Comparison of ENCODE assay signal across 9 mouse cellular contexts in the genomic region with DNA sequence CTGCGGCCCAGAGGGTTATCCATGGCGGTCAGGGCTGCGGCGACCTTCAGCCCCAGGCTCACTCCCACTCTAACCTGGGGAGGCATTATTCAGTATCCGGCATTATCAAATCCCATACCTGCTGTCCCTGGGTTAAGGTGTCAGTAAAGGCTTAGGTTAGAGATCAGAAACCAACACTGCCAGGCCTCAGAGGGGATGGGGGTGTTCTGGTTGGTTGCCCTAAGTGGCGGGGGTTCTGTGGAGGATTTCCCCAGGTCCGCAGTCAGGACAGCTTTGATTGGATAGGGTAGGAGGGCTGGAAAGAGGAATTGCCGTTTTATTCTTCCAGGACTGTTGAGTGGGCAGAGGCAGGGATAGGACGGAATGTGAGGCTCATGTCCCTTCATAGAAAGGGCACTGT. TPM values are rescaled to one million over a fixed set of nuclear protein-coding genes. Genes with fewer than 3 reads are reported as not detected.
DNase-seq lines count a peak whose midpoint lies in the region; ATAC-seq and TF ChIP-seq lines count a peak whose summit lies in the region.
"Had no signal": no experiment of that assay in that cellular context is flagged by ENCODE, and none has a peak within 500 bp of the region (broad histone marks: within the 10 kb centered on the region; RNA-seq: fewer than 3 reads in every experiment).

No protein-coding gene starts in this region.

- H3K36me3 ChIP-seq in kidney, embryonic 14.5 days (ENCODE audit: control insufficient read depth, insufficient read depth, low read length): peaks cover 33% of the 10 kb centered on the region
- peaks cover 35% of the 10 kb centered on the region for H3K36me3 ChIP-seq in hindbrain, embryonic 13.5 days
- peaks cover 34% of the 10 kb centered on the region for H3K36me3 ChIP-seq in midbrain, embryonic 13.5 days

- TF ChIP-seq CTCF in bone marrow macrophage, adult 2 months (IDR thresholded peaks at IDR 0.05; ENCODE audit: low read depth, low read length): no peak

- H3K4me3 ChIP-seq in kidney, embryonic 14.5 days (ENCODE audit: low read length): peak overlapping the region; percentile 66
- H3K4me3 ChIP-seq in bone marrow macrophage, adult 2 months (ENCODE audit: insufficient read depth, low read length): peak overlapping the region; percentile 74
- peak overlapping the region; percentile 68 for H3K4me3 ChIP-seq in hindbrain, embryonic 13.5 days
- H3K4me3 ChIP-seq in midbrain, embryonic 13.5 days (replicated peaks): peak overlapping the region; percentile 64

- 47% methylated on average over 9 of the region's 9 CpGs for WGBS in kidney, embryonic 14.5 days
- WGBS in hindbrain, embryonic 13.5 days: 54% methylated on average over 9 of the region's 9 CpGs
- WGBS in midbrain, embryonic 13.5 days: 53% methylated on average over 9 of the region's 9 CpGs

- peaks cover 35% of the 10 kb centered on the region for H3K27me3 ChIP-seq in kidney, embryonic 14.5 days (ENCODE audit: control insufficient read depth, insufficient read depth, low read length)
- peaks cover 36% of the 10 kb centered on the region for H3K27me3 ChIP-seq in hindbrain, embryonic 13.5 days
- H3K27me3 ChIP-seq in midbrain, embryonic 13.5 days: peaks cover 36% of the 10 kb centered on the region

- peak overlapping the region; percentile 81 for H3K9ac ChIP-seq in kidney, embryonic 14.5 days (ENCODE audit: low read depth, low read length)
- H3K9ac ChIP-seq in hindbrain, embryonic 13.5 days: peak overlapping the region; percentile 87
- peak overlapping the region; percentile 86 for H3K9ac ChIP-seq in midbrain, embryonic 13.5 days (replicated peaks)

- H3K9me3 ChIP-seq in kidney, embryonic 14.5 days (ENCODE audit: control insufficient read depth, low read length): no peaks in the 10 kb centered on the region
- no peaks in the 10 kb centered on the region for H3K9me3 ChIP-seq in hindbrain, embryonic 13.5 days
- H3K9me3 ChIP-seq in midbrain, embryonic 13.5 days: no peaks in the 10 kb centered on the region

- H3K27ac ChIP-seq in kidney, embryonic 14.5 days (ENCODE audit: low read depth, low read length): peak overlapping the region; percentile 93; the same call in 1 of the 2 replicates
- H3K27ac ChIP-seq in bone marrow macrophage, adult 2 months (ENCODE audit: insufficient read depth, low read depth, low read length): no peak overlapping the region
- H3K27ac ChIP-seq in hindbrain, embryonic 13.5 days: peak overlapping the region; percentile 96
- peak overlapping the region; percentile 95 for H3K27ac ChIP-seq in midbrain, embryonic 13.5 days

- no peak for DNase-seq in kidney, postnatal 4 days
- DNase-seq in left cerebral cortex, adult 8-10 months (ENCODE audit: low spot score in 2 of 2): no peak
- DNase-seq in ovary, postnatal 14 days (ENCODE audit: low spot score): no peak
- DNase-seq in urinary bladder, postnatal 36 days (ENCODE audit: low spot score in 2 of 2): no peak

- no peak for TF ChIP-seq POLR2A in bone marrow macrophage, adult 2 months (IDR thresholded peaks at IDR 0.05; ENCODE audit: borderline replicate concordance, low read depth, low read length)

- peak overlapping the region; percentile 78 for H3K4me2 ChIP-seq in kidney, embryonic 14.5 days (replicated peaks; ENCODE audit: low read depth, low read length)
- peak overlapping the region; percentile 86 for H3K4me2 ChIP-seq in hindbrain, embryonic 13.5 days
- peak overlapping the region; percentile 71 for H3K4me2 ChIP-seq in midbrain, embryonic 13.5 days (replicated peaks)

- peaks cover 18% of the 10 kb centered on the region; the same call in 1 of the 2 replicates for H3K4me1 ChIP-seq in kidney, embryonic 14.5 days (ENCODE audit: control insufficient read depth, insufficient read depth, low read length)
- H3K4me1 ChIP-seq in bone marrow macrophage, adult 2 months (ENCODE audit: control insufficient read depth, insufficient read depth, low read length): peaks cover 6% of the 10 kb centered on the region
- peaks cover 42% of the 10 kb centered on the region for H3K4me1 ChIP-seq in hindbrain, embryonic 13.5 days (replicated peaks)
- peaks cover 37% of the 10 kb centered on the region for H3K4me1 ChIP-seq in midbrain, embryonic 13.5 days (replicated peaks)

- no peak for ATAC-seq in kidney, embryonic 14.5 days (ENCODE audit: low FRiP score, low TSS enrichment)
- ATAC-seq in hindbrain, embryonic 13.5 days (ENCODE audit: low FRiP score): no peak
- no peak for ATAC-seq in midbrain, embryonic 13.5 days

RNA-seq across cellular contexts. Expression of a gene that starts 0.7 kb away (rescaled TPM):
- 10.2 and 11.4 TPM in 2 replicates for polyA plus RNA-seq in kidney, embryonic 14.5 days (2014; fragmentation: Nextera tagmentation; extraction: Ambion mirVana)
- polyA plus RNA-seq in bone marrow macrophage, adult 2 months (2012; ENCODE audit: insufficient read depth, insufficient read length, missing spikeins): 12.5 and 15.3 TPM in 2 replicates
- 10.9 and 11.3 TPM in 2 replicates for polyA plus RNA-seq in hindbrain, embryonic 13.5 days (2015; fragmentation: Nextera tagmentation; extraction: Ambion mirVana)
- 7.3 and 9.4 TPM in 2 replicates for polyA plus RNA-seq in midbrain, embryonic 13.5 days (2015; fragmentation: Nextera tagmentation; extraction: Ambion mirVana)
- 10 to 100 TPM; 23.2 to 28.0 (median 26.8) TPM for total RNA-seq in left cerebral cortex, adult 8-10 months (2022)

RNA-seq across cellular contexts. Expression of a gene that starts 2.5 kb away (rescaled TPM):
- 1.6 and 1.8 TPM in 2 replicates for polyA plus RNA-seq in kidney, embryonic 14.5 days (2014; fragmentation: Nextera tagmentation; extraction: Ambion mirVana)
- 0.28 TPM in 1 of 2 replicates, not detected in the other for polyA plus RNA-seq in bone marrow macrophage, adult 2 months (2012; ENCODE audit: insufficient read depth, insufficient read length, missing spikeins)
- polyA plus RNA-seq in hindbrain, embryonic 13.5 days (2015; fragmentation: Nextera tagmentation; extraction: Ambion mirVana): 2.2 and 2.4 TPM in 2 replicates
- 2.3 and 2.4 TPM in 2 replicates for polyA plus RNA-seq in midbrain, embryonic 13.5 days (2015; fragmentation: Nextera tagmentation; extraction: Ambion mirVana)
- 1 to 10 TPM in 2 of 4 experiments, under 1 TPM in 2; 0.57 to 1.4 (median 0.90) TPM for total RNA-seq in left cerebral cortex, adult 8-10 months (2022)

RNA-seq across cellular contexts. Expression of a gene that starts 4.7 kb away (rescaled TPM):
- 0.50 TPM in 1 of 2 replicates, not detected in the other for polyA plus RNA-seq in kidney, embryonic 14.5 days (2014; fragmentation: Nextera tagmentation; extraction: Ambion mirVana)
- not detected in 2 replicates for polyA plus RNA-seq in bone marrow macrophage, adult 2 months (2012; ENCODE audit: insufficient read depth, insufficient read length, missing spikeins)
- polyA plus RNA-seq in hindbrain, embryonic 13.5 days (2015; fragmentation: Nextera tagmentation; extraction: Ambion mirVana): 2.4 and 3.4 TPM in 2 replicates
- 1.3 TPM in 2 replicates for polyA plus RNA-seq in midbrain, embryonic 13.5 days (2015; fragmentation: Nextera tagmentation; extraction: Ambion mirVana)
- 1 to 10 TPM; 1.9 to 3.8 (median 2.8) TPM for total RNA-seq in left cerebral cortex, adult 8-10 months (2022)

RNA-seq across cellular contexts. Expression of a gene that starts 10.4 kb away (rescaled TPM):
- polyA plus RNA-seq in kidney, embryonic 14.5 days (2014; fragmentation: Nextera tagmentation; extraction: Ambion mirVana): not detected in 2 replicates
- polyA plus RNA-seq in bone marrow macrophage, adult 2 months (2012; ENCODE audit: insufficient read depth, insufficient read length, missing spikeins): not detected in 2 replicates
- 0.05 TPM in 1 of 2 replicates, not detected in the other for polyA plus RNA-seq in hindbrain, embryonic 13.5 days (2015; fragmentation: Nextera tagmentation; extraction: Ambion mirVana)
- polyA plus RNA-seq in midbrain, embryonic 13.5 days (2015; fragmentation: Nextera tagmentation; extraction: Ambion mirVana): not detected in 2 replicates
- 1 to 10 TPM in 1 of 4 experiments, under 1 TPM in 3; 0.70 to 1.1 (median 0.87) TPM for total RNA-seq in left cerebral cortex, adult 8-10 months (2022)
- total RNA-seq: gastrocnemius, postnatal 4 days had no signal

RNA-seq across cellular contexts. Expression of a gene that starts 18.8 kb away (rescaled TPM):
- polyA plus RNA-seq in kidney, embryonic 14.5 days (2014; fragmentation: Nextera tagmentation; extraction: Ambion mirVana): 130 and 151 TPM in 2 replicates
- 140 and 142 TPM in 2 replicates for polyA plus RNA-seq in bone marrow macrophage, adult 2 months (2012; ENCODE audit: insufficient read depth, insufficient read length, missing spikeins)
- 104 TPM in 2 replicates for polyA plus RNA-seq in hindbrain, embryonic 13.5 days (2015; fragmentation: Nextera tagmentation; extraction: Ambion mirVana)
- polyA plus RNA-seq in midbrain, embryonic 13.5 days (2015; fragmentation: Nextera tagmentation; extraction: Ambion mirVana): 121 and 130 TPM in 2 replicates
- total RNA-seq in left cerebral cortex, adult 8-10 months (2022): 100 to 1,000 TPM in 3 of 4 experiments, 10 to 100 TPM in 1; 98.3 to 110 (median 107) TPM
